Mouse (Mus musculus): Measurements from ENCODE around the gene Uba2. TPM values are rescaled to one million over a fixed set of nuclear protein-coding genes. Genes with fewer than 3 reads are reported as not detected.

Uba2 gene
- polyA plus RNA-seq, 1 experiment: 29.6 TPM

DNA sequence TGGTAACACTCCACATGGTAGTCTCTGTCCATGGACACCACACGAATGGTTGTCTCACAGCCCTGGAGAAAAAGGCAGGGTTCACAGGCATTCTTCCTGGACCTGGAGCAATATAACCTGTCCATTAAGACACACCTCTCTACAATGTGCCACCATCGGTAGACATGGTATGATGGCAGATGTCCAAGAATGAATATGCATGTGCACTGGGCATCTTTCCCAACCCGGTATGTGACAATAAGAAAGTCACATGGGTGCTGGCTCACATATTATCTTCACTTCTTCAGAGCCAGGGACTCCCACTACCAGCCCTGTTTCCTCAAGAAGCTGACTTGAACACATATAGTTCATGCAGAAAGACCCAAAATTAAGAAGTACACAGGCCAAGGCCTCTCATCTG lies 52.8 kb downstream of the Uba2 start:
- WGBS: 29% methylated on average over 3 of the region's 3 CpGs
- peak; percentile 60 for DNase-seq (ENCODE audit: low read depth, low spot score)

DNA sequence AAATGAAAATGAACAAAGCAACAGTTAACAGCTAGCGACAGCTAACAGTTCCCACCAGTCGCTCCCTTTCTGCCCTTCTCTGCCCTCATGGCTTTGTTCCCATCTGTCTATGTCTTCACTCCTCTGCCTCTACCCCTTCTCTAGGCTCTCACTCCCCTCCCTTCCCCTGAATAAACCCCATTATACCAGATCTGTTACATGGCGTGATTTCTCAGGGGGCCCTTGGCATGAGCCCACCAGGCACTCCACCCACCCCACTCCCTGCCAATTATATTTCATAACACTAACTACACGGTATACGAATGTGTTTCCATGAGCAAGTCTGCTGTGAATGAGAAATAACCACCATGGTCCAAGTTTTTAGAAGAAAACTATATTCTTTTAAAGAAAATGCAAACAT lies 60.2 kb downstream of the Uba2 start:
- 78% methylated on average over 5 of the region's 5 CpGs for WGBS
- no peak for DNase-seq (ENCODE audit: low read depth, low spot score)

DNA sequence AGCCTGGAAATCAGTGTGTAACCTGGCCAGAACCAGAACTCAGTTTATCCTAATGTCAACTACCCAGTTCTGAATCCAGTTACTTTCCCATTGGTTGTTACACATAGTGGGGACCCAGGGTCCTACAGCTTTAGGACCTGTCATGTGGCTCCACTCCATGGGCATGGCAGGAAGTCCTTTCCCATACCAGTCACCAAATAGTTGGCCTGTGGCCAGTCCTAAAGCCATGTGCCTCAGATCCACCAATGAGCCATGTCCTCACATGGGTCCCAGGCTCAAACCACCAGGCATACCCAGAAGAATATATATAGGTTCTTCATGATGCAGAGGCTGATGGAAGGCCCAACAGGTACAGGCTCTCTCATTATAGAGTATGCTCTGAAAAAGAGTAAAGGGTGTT lies 68.1 kb downstream of the Uba2 start:
- DNase-seq (ENCODE audit: low read depth, low spot score): no peak

DNA sequence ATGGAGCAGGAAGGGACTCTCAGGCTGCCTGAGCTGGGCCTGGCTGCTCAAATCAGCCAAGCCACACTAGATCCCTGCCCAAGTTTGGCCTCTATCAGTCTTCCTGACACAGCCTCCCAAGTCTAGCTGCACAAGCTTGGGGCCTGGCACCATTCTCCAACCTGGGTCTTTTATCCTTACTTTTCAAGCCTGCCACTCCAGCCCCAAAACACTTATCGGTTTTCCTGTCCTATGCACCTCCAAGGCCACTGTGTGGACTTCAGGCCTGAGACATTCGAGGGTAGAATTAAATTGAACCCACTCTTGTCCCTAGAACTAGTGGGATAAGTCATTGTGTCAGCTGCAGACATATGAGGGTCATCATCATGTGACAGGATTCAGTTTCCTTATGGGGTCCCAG lies 69.4 kb downstream of the Uba2 start:
- DNase-seq (ENCODE audit: low read depth, low spot score): no peak
- WGBS: 79% methylated on average over 2 of the region's 2 CpGs

DNA sequence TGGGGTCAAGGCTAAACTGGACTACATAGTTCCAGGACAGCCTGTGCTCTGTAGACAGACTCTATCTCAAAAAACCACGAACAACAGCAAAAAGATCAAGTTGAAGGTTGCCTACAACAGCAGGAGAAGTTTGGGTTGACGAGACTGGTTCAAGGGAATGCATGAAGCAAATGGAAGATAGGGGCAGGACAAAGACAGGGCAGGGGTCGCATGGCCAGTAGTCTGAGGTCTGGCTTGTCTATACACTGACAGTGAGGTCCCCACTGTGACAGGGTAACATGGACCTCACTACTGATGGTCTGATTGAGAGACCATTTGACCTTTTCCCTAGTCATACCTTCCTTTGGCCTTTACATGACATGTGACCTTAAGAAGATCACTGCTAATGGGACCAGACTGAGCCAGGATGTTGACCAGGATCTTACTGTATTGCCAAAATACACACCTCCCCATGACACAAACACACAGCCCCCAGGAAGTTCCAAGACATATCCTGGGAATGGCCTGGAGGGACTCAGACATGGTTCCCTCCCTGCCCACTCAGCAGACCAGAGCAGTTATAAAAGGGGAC lies 74.4 kb downstream of the Uba2 start, which contains the start of gene Scgb1b30:
Scgb1b30 (plus strand) TSS at position 521 of the 571 bp plus-strand sequence.
- 69% methylated on average over 3 of the region's 3 CpGs for WGBS
- DNase-seq (ENCODE audit: low read depth, low spot score): no peak

Other genes starting within 250 kb of the Uba2 start
- not detected in 2 replicates for gene Scgb2b26, start 224.6 kb downstream of the Uba2 start, polyA plus RNA-seq (2012; rRNA removed)
- gene Scgb2b27, start 155.7 kb downstream of the Uba2 start, polyA plus RNA-seq (2012; rRNA removed): not detected in 2 replicates
- gene Scgb1b27, start 148.1 kb downstream of the Uba2 start, polyA plus RNA-seq (2012; rRNA removed): not detected in 2 replicates
- not detected in 2 replicates for gene Scgb1b30, start 74.2 kb downstream of the Uba2 start, polyA plus RNA-seq (2012; rRNA removed)
- 14.5 and 18.1 TPM in 2 replicates for gene Wtip, start 36.3 kb downstream of the Uba2 start, polyA plus RNA-seq (2012; rRNA removed)
- 17.8 and 20.1 TPM in 2 replicates for gene Pdcd2l, start 27.1 kb upstream of the Uba2 start, polyA plus RNA-seq (2012; rRNA removed)
- gene Gpi1, start 60.7 kb upstream of the Uba2 start, polyA plus RNA-seq (2012; rRNA removed): 315 and 366 TPM in 2 replicates
- gene Gm6096, start 81.4 kb upstream of the Uba2 start, polyA plus RNA-seq (2012; rRNA removed): not detected in 2 replicates
- 8.5 and 14.6 TPM in 2 replicates for gene 4931406P16Rik, start 144.0 kb upstream of the Uba2 start, polyA plus RNA-seq (2012; rRNA removed)
- 50.0 and 61.3 TPM in 2 replicates for gene Lsm14a, start 223.7 kb upstream of the Uba2 start, polyA plus RNA-seq (2012; rRNA removed)